Mouse (Mus musculus): ENCODE data around the gene Ltbp1.

The Ltbp1 gene

DNA sequence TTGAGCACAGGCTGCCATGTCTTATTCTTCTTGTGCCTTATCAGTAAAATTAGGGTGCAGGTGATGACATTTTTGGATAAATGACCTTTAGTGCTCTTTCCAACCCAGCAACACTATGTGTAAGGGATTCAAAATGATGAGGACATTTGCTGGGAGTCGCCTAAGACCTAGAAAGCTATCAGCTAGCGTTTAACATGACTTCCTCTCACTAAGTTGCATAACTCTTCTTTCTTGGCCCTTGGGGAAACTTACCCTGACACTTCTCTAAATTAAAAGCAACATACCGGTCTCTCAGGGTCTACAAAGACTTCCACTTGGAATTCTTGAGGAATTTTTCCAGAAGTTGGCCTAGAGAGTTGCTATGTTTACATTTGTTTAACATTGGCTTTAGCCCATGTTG lies 348.0 kb downstream of the Ltbp1 start:
- DNase-seq (ENCODE audit: low read depth, low spot score), result no peak

DNA sequence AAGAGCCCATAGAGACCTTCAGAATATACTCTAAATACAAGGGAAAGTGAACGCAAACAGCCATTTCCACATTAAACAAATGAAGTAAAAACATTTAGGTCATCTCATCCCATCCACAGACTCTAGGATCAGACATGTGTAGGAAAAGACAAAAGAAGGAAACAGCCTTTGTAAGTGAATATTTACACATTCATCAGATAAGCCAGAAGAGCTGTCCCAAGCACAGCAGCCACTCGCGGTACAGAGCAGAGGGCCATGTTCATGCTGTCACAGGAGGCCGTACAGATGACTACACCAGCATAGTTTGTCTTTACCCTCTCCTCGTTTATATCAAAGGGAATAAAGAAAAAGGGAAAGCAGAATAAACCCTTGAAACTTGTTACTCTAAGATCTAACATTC lies 350.1 kb downstream of the Ltbp1 start:
- DNase-seq (ENCODE audit: low read depth, low spot score), result no peak

DNA sequence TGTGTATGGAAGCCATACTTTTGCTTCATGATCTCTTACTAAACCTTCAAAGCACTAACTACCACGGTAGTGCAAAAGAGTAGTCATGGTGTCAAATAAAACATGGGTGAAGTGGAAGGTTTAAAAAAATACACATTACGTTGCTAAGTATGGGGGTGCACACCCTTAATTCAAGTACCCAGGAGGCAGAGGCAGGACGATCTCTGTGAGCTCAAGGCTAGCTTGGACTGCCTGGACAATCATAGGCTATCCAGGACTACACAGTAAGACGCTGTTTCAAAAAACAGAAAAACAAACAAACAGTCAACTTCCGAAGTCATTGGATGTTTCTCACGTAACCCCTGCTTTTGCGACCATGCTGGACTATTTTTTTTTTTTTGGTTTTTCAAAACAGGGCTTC lies 354.7 kb downstream of the Ltbp1 start:
- no peak for DNase-seq (ENCODE audit: low read depth, low spot score)

- no peak for DNase-seq (ENCODE audit: low read depth, low spot score)
Observed at GRCm38 (mm10) chr17:75366332-75366731, 361.0 kb downstream of the Ltbp1 start.

GRCm38 (mm10) chr17:75367486-75368155 lies 362.3 kb downstream of the Ltbp1 start:
- no peak for DNase-seq (ENCODE audit: low read depth, low spot score)

DNA sequence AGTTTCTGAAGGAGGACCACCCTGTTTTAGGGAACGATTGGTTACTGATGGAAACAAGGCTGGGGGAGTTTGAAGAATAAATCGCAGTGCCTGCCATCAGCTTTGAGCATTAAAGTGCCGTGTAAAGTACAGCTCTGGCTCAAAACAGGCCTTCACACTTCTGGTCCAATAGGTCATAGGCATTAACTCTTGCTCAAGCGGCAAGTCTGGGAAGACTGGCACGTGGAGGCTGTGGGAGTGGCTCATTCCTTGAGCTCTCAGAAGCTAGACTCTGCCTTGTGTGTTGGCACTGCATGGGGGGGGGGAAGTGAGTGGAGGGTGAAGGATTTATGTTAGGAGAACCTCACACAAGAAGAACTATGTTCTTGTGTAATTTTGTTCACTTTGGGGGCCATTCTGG lies 363.2 kb downstream of the Ltbp1 start:
- DNase-seq (ENCODE audit: low read depth, low spot score), result no peak

DNA sequence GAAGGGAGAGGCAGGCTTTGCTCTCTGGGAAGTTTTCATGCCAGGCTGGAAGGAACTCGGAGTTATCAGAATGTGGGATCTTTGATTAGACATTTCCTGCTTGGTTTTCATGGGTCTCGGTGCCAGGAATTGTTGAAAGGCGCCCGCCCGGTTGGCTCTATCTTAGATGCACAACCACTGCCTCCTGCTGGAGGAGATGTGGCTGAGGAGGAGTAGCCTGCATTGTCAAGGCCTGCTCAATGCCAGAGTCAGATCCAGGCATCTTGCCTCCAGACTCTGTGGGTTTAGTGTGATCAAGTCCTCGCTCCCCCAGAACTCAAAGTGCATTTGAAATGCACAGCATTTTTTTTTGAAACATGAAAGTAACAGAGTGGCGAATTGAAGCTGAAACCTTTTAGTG lies 364.0 kb downstream of the Ltbp1 start:
- DNase-seq (ENCODE audit: low read depth, low spot score), result no peak

DNA sequence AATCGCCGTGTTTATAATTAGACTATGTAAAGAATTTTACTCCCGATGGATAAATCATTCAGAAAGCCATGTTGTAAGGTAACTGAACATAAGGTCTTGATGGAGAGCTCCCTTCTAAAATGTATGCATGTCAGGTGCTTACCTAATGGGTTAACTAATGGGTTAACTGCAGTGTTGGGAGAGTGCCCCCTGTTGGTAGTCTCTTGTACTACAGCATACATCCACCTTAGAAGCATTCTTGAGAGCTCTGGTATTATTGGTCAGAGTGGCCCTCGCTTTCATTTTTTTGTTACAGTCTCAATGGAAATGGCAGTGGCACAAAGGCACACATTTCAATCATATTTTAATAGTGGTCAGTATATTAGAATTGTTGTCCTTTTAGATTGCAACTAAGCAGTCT lies 364.8 kb downstream of the Ltbp1 start:
- DNase-seq (ENCODE audit: low read depth, low spot score), result no peak

DNA sequence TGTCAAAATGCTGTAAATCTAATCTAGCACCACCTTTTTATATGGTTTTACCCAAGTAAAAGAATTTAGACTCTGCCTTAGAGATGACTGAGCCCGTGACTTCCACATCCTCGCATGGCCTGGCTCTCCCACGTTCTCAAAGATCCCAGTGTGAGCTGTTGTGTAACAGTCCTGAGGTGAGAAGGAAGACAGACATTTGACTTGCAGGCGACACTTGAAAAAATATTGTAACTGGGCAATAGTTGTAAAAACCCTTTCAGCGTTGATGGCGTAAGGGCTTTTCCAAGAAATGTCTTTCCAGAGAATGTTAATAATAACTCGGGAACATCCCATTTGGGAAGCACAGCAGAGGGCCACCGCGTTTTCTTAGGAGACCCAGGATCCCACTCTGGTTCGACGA lies 366.3 kb downstream of the Ltbp1 start:
- no peak for DNase-seq (ENCODE audit: low read depth, low spot score)

GRCm38 (mm10) chr17:75372371-75372770 lies 367.0 kb downstream of the Ltbp1 start:
- DNase-seq (ENCODE audit: low read depth, low spot score), result peak; percentile 26

- DNase-seq (ENCODE audit: low read depth, low spot score), result no peak
Observed at GRCm38 (mm10) chr17:75374287-75375024, 369.1 kb downstream of the Ltbp1 start.

DNA sequence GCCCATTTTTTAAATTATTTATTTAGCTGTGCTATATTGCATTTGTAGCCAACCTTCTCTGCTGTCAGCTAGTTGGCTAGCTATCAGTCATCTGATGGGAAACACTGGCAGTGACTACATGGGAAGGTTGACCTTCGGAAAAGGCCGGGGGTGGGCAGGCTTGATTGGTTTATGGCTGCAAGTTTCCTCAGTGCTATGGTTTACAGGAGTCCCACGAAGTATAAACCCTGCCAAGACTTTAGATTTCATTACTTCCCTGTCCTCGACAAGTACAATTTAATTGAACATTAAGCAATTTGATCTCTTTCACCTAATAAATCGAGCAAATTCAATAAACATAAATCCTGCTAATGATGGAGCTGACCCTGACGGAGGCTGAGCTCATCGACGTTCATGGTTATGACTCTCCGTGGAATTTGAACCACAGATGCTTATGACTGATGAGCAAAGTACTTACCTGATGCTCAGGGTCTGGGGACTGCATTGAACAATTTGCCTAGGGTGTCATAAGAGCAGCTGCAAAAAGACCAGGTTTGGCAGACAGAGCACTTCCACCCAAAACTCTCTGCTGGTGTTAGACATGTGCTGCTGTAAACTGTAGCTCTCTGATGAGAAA lies 373.0 kb downstream of the Ltbp1 start:
- DNase-seq (ENCODE audit: low read depth, low spot score), result no peak

DNA sequence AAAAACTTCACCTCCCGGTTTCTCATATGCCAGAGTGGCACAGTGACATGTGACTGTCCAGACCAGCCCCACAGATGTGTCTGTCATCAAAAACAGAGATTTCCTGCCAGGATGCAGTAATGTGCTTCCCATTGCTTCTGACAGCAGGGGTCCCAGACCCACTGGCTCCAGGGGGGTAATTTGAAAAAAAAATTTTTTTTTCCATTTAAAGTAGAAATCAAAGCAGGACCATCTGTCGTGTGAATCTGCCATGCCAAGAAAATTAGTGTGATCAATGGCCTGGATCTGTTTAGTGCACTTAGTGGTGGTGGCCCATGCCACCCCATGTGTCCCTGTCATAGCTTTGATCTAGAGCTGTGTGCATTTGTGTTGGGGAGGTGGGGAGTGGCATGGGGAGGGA lies 374.8 kb downstream of the Ltbp1 start:
- no peak for DNase-seq (ENCODE audit: low read depth, low spot score)

- DNase-seq (ENCODE audit: low read depth, low spot score), result no peak
Observed at GRCm38 (mm10) chr17:75388402-75388801, 383.0 kb downstream of the Ltbp1 start.

GRCm38 (mm10) chr17:75390142-75390541 lies 384.8 kb downstream of the Ltbp1 start:
- no peak for DNase-seq (ENCODE audit: low read depth, low spot score)

GRCm38 (mm10) chr17:75391429-75392192 lies 386.2 kb downstream of the Ltbp1 start:
- no peak for DNase-seq (ENCODE audit: low read depth, low spot score)

GRCm38 (mm10) chr17:75406405-75406804 lies 401.0 kb downstream of the Ltbp1 start:
- no peak for DNase-seq (ENCODE audit: low read depth, low spot score)

DNA sequence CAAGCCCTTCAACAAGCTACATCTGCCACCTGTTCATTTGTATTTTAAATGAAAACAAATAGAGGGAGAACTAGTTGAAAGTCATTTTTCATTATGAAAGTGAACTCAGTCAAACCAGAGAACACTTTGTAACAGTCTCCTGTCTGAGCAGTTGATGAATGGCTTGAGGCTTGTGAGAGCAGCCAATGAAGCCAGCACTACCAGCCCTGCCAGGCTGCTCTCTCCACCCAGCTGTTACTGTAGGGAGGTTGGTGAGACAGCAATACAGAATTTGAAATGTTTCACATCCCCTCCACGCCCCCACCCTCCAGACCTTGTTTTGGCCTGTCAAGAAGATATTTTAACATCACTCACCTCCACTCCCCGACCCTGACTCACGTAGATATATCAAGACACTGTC lies 411.5 kb downstream of the Ltbp1 start:
- no peak for DNase-seq (ENCODE audit: low read depth, low spot score)

DNA sequence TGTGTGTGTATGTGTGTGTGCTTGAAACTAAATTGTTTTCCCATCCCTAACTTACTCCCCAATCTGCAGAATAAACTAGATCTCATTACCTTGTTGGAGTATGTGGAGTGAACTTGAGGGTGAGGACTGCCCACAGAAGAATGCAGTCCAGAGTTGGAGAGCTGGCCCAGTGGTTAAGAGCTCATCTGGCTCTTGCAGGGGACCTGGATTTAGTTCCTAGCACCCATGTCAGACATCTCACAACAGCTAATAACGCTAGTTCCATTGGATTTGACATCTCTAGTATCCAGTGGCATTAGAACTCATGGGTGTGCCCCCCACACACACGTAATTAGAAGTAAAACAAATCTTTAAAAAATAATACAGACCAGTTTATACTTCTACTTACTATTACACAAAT lies 428.8 kb downstream of the Ltbp1 start:
- DNase-seq (ENCODE audit: low read depth, low spot score), result no peak

DNA sequence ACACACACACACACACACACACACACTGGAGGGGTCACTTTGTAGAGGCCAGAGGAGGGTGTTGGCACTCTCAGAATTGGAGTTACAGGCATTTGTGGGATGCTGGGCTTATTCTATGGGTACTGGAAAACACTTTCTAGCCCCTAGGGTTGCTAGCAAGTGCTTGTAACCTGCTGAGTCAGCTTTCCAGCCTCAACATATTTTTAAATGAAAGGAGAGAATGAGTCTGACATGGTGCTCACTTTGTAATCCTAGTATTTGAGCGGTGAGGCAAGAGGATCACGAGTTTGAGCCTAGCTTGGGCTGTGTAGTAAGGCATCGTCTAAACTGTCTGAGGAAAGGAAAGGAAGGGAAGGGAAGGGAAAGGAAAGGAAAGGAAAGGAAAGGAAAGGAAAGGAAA lies 429.5 kb downstream of the Ltbp1 start:
- DNase-seq (ENCODE audit: low read depth, low spot score), result no peak

DNA sequence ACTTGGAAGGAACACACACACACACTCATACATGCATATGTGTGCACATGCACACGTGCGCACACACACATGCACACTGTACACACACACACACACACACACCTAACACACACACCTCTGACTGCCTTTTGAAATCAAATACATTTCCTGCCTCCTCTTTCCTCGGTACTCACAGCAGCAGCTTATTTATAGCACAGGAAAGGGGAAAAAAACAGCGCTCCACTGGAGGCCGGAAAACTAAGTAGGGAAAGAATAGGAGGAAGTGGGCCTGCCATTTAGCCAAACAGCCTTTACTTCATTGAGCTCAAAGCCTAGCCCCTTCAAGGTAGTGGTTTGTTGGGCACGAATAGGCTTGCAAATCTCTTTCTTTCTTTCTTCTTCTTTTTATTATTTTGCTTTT lies 430.2 kb downstream of the Ltbp1 start, which contains the start of gene Rasgrp3:
TSS of gene Rasgrp3 (plus strand) at position 298 of the 400 bp plus-strand sequence.
- DNase-seq (ENCODE audit: low read depth, low spot score), result peak; percentile 66

- peak; percentile 52 for DNase-seq (ENCODE audit: low read depth, low spot score)
Observed at GRCm38 (mm10) chr17:75436095-75436494, 430.7 kb downstream of the Ltbp1 start.
